Mouse (Mus musculus) neural tube, postnatal 0 days (tissue): ENCODE data around the gene Kif18a. TPM values are rescaled to one million over a fixed set of nuclear protein-coding genes. Genes with fewer than 3 reads are reported as not detected.

Experiments used
- polyA plus RNA-seq: library from polyadenylated mRNA; unstranded; fragments of >200 nt; fragmentation: Nextera tagmentation; extraction: Ambion mirVana; gene quantifications from 2 replicates; pipeline ENCODE4 v1.2.1, GENCODE M21; 2015

The Kif18a gene
- polyA plus RNA-seq: 2.5 and 3.1 TPM in 2 replicates

GRCm38 (mm10) chr2:109280600-109281340, at the start of gene Kif18a, which contains the start of gene Mettl15:
Kif18a (plus strand) TSS chr2:109280738.
Mettl15 (minus strand) TSS chr2:109280748.

Other genes with a start within 250 kb of the Kif18a start
- 8.2 and 8.5 TPM in 2 replicates for gene Mettl15, start within 50 bp of the Kif18a start, polyA plus RNA-seq